Mouse (Mus musculus) liver, postnatal 0 days (tissue): ENCODE data around the gene Kif17. TPM values are rescaled to one million over a fixed set of nuclear protein-coding genes. Genes with fewer than 3 reads are reported as not detected.
A peak's percentile ranks its signal among the peaks of the same experiment; 100 is the strongest.

ENCODE experiments used
- ATAC-seq: fragments of 200-750 bp; cut with Nextera tagmentation; 2 replicates; pipeline ENCODE4 v1.8.0; 2017; ENCODE audit warnings: mild to moderate bottlenecking, moderate library complexity
- DNase-seq: peaks from one replicate; pipeline ENCODE4 v3.0.0-alpha.2; 2016
- H3K27ac ChIP-seq: fragments of 300-500 bp; sonication (generic); 2 replicates; pipeline ENCODE4 v1.5.1; 2014; ENCODE audit warnings: antibody characterized with exemption, moderate library complexity, mild to moderate bottlenecking, low read depth
- H3K27me3 ChIP-seq: fragments of 300-500 bp; sonication (generic); 2 replicates; pipeline ENCODE4 v1.6.1; 2014; ENCODE audit warnings: low read length, control low read depth, mixed read lengths; ENCODE audit not compliant: insufficient read depth
- H3K36me3 ChIP-seq: fragments of 300-500 bp; sonication (generic); replicated peaks from 2 replicates; pipeline ENCODE4 v1.6.1; 2014; ENCODE audit warnings: mild to moderate bottlenecking, control low read depth, low read length, moderate library complexity, mixed read lengths; ENCODE audit not compliant: insufficient read depth
- H3K4me1 ChIP-seq: fragments of 300-500 bp; sonication (generic); 2 replicates; pipeline ENCODE4 v1.6.1; 2014; ENCODE audit warnings: antibody characterized with exemption, mild to moderate bottlenecking, control low read depth; ENCODE audit not compliant: insufficient read depth
- H3K4me2 ChIP-seq: fragments of 300-500 bp; sonication (generic); 2 replicates; pipeline ENCODE4 v1.6.1; 2014; ENCODE audit warnings: low read depth, mild to moderate bottlenecking, low read length, moderate library complexity, mixed read lengths
- H3K4me3 ChIP-seq: fragments of 300-500 bp; sonication (generic); 2 replicates; pipeline ENCODE4 v1.5.1; 2014; ENCODE audit warnings: low read depth, low read length
- H3K9ac ChIP-seq: fragments of 300-500 bp; sonication (generic); replicated peaks from 2 replicates; pipeline ENCODE4 v1.6.1; 2014; ENCODE audit warnings: mild to moderate bottlenecking, moderate library complexity
- H3K9me3 ChIP-seq: fragments of 300-500 bp; sonication (generic); 2 replicates; pipeline ENCODE4 v1.6.1; 2016; ENCODE audit warnings: mild to moderate bottlenecking, control low read depth, low read length, mixed read lengths
- CTCF ChIP-seq: sonication (generic); IDR thresholded peaks from 2 replicates; pipeline ENCODE4 v1.5.1; 2016; ENCODE audit warnings: antibody characterized with exemption, low read depth
- EP300 ChIP-seq: IDR thresholded peaks from 2 replicates; pipeline ENCODE4 v1.6.1; 2016; ENCODE audit warnings: antibody characterized with exemption, low read depth, mild to moderate bottlenecking
- WGBS: fragments of 180-500 bp; shearing (Covaris S2); extraction: QIAGEN DNeasy Blood & Tissue Kit; methylation state at CpG from one replicate; pipeline ENCODE4 v1.1.7; 2014; ENCODE audit not compliant: insufficient replicate concordance; 5-methylcytosine and 5-hydroxymethylcytosine counted together
- polyA plus RNA-seq: library from polyadenylated mRNA; unstranded; fragments of >200 nt; fragmentation: Nextera tagmentation; extraction: Ambion mirVana; gene quantifications from 2 replicates; pipeline ENCODE4 v1.2.1, GENCODE M21; 2015

Gene Kif17
- polyA plus RNA-seq, 1 experiment from 2014 or later: 0.08 TPM

GRCm38 (mm10) chr4:138272011-138272997 is 22.1 kb downstream of the Kif17 start:
- Histone ChIP-seq H3K27me3 (no peaks in the 10 kb centered on the region), H3K36me3 (no peaks in the 10 kb centered on the region), H3K4me3 (no peak overlapping the region), H3K4me2 (no peak overlapping the region), H3K27ac (no peak overlapping the region), H3K4me1 (no peaks in the 10 kb centered on the region), H3K9ac (no peak overlapping the region), H3K9me3 (no peaks in the 10 kb centered on the region)
- no peak for DNase-seq
- WGBS: 70% methylated on average over 14 of the region's 14 CpGs
- no peak for TF ChIP-seq EP300
- TF ChIP-seq CTCF: no peak
- ATAC-seq: no peak

- Histone ChIP-seq H3K9ac (no peak overlapping the region), H3K36me3 (no peaks in the 10 kb centered on the region), H3K9me3 (no peaks in the 10 kb centered on the region), H3K4me1 (no peaks in the 10 kb centered on the region), H3K27ac (no peak overlapping the region), H3K27me3 (no peaks in the 10 kb centered on the region), H3K4me3 (no peak overlapping the region), H3K4me2 (no peak overlapping the region)
- no peak for ATAC-seq
- WGBS: 76% methylated on average over 7 of the region's 7 CpGs
- no peak for TF ChIP-seq EP300
- DNase-seq: no peak
These were observed 28.1 kb downstream of the Kif17 start for GRCm38 (mm10) chr4:138278346-138278745.

- Histone ChIP-seq H3K4me1 (no peaks in the 10 kb centered on the region), H3K9me3 (no peaks in the 10 kb centered on the region), H3K4me2 (no peak overlapping the region), H3K4me3 (no peak overlapping the region), H3K36me3 (no peaks in the 10 kb centered on the region), H3K27me3 (no peaks in the 10 kb centered on the region), H3K9ac (no peak overlapping the region), H3K27ac (no peak overlapping the region)
- DNase-seq: peak; percentile 78
- TF ChIP-seq EP300: no peak
- TF ChIP-seq CTCF: peak; percentile 100
- peak; percentile 91 for ATAC-seq
- 18% methylated on average over 4 of the region's 4 CpGs for WGBS
These were observed 32.6 kb downstream of the Kif17 start for GRCm38 (mm10) chr4:138282834-138283233.

- no peak for TF ChIP-seq EP300
- TF ChIP-seq CTCF: no peak
- H3K9me3 ChIP-seq: no peaks in the 10 kb centered on the region
- no peak overlapping the region for H3K4me2 ChIP-seq
- no peaks in the 10 kb centered on the region for H3K27me3 ChIP-seq
- no peak overlapping the region for H3K4me3 ChIP-seq
- no peak overlapping the region for H3K27ac ChIP-seq
- H3K9ac ChIP-seq: no peak overlapping the region
- WGBS: 73% methylated on average over 12 of the region's 12 CpGs
- no peaks in the 10 kb centered on the region for H3K4me1 ChIP-seq
- ATAC-seq (no peak), DNase-seq (no peak)
- H3K36me3 ChIP-seq: no peaks in the 10 kb centered on the region
These were observed 36.2 kb downstream of the Kif17 start for GRCm38 (mm10) chr4:138286411-138286810.

- ATAC-seq: no peak
- Histone ChIP-seq H3K36me3 (no peaks in the 10 kb centered on the region), H3K9me3 (no peaks in the 10 kb centered on the region), H3K27me3 (no peaks in the 10 kb centered on the region), H3K9ac (no peak overlapping the region), H3K4me3 (no peak overlapping the region), H3K4me2 (no peak overlapping the region), H3K4me1 (no peaks in the 10 kb centered on the region), H3K27ac (no peak overlapping the region)
- no peak for DNase-seq
- no peak for TF ChIP-seq CTCF
- TF ChIP-seq EP300: no peak
- 69% methylated on average over 7 of the region's 7 CpGs for WGBS
These were observed 38.5 kb downstream of the Kif17 start for GRCm38 (mm10) chr4:138288691-138289090.

GRCm38 (mm10) chr4:138292028-138292427 is 41.8 kb downstream of the Kif17 start:
- 85% methylated on average over 13 of the region's 13 CpGs for WGBS

More at GRCm38 (mm10) chr4:138292028-138292427, 41.8 kb downstream of the Kif17 start:
- Histone ChIP-seq H3K4me1 (no peaks in the 10 kb centered on the region), H3K36me3 (no peaks in the 10 kb centered on the region), H3K9ac (no peak overlapping the region), H3K27ac (no peak overlapping the region), H3K4me2 (no peak overlapping the region), H3K27me3 (no peaks in the 10 kb centered on the region), H3K4me3 (no peak overlapping the region), H3K9me3 (no peaks in the 10 kb centered on the region)
- TF ChIP-seq EP300: no peak
- no peak for TF ChIP-seq CTCF
- no peak for DNase-seq
- ATAC-seq: no peak
